Mouse (Mus musculus): ENCODE measurements around the gene Cd59a.

The Cd59a gene

GRCm38 (mm10) chr2:104095741-104096213, at the start of gene Cd59a:
TSS of gene Cd59a (plus strand) at chr2:104095801.
- 15% methylated on average over 15 of the region's 15 CpGs for WGBS

DNA sequence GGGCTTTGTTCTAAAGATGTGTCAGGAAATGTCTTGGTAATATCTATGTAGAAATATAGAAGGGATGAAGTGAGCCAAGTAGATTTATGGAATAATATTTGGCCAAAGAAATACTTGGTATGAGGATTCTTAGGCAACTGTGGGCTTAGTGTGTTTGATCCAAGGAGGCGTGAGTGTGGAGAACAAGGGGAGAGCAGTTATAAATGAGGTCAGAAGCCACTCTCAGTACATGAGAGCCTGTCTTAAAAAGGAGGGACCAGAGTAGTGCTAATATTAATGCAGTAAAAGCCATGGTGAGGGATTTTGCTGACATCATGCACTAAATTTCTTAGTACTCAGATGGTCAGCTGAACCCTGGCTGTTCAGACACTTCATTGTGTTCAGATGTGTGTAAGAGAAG, 37.2 kb upstream of the Cd59a start:
- 90% methylated on average over 1 of the region's 1 CpGs for WGBS

GRCm38 (mm10) chr2:104058954-104059353, 36.6 kb upstream of the Cd59a start:
- WGBS: 95% methylated on average over 4 of the region's 4 CpGs

DNA sequence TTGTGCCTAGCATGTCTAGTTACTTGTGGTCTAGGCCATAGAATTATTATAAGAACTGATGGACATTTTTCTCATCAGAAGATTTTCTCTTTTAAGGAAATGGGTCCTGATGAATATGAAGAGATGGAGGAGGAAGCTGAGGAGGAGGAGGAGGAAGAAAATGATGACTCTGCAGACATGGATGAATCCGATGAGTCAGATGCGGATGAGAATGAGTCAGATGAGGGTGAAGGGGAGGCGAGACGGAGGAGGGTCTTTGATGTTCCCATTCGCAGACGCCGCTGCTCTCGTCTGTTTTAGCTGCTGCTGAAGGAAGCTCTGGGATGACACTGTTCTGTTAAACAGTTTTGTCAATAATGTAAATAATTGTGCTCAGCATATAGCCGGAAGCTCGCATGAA, 35.8 kb upstream of the Cd59a start:
- 59% methylated on average over 10 of the region's 10 CpGs for WGBS

GRCm38 (mm10) chr2:104060996-104061395, 34.6 kb upstream of the Cd59a start:
- 87% methylated on average over 6 of the region's 6 CpGs for WGBS

- 80% methylated on average over 2 of the region's 2 CpGs for WGBS
Measured at GRCm38 (mm10) chr2:104064152-104064551, 31.4 kb upstream of the Cd59a start.

GRCm38 (mm10) chr2:104065526-104065925, 30.1 kb upstream of the Cd59a start, which contains the start of gene Gm10912:
TSS of gene Gm10912 (plus strand) at chr2:104065826.
- 75% methylated on average over 6 of the region's 6 CpGs for WGBS

DNA sequence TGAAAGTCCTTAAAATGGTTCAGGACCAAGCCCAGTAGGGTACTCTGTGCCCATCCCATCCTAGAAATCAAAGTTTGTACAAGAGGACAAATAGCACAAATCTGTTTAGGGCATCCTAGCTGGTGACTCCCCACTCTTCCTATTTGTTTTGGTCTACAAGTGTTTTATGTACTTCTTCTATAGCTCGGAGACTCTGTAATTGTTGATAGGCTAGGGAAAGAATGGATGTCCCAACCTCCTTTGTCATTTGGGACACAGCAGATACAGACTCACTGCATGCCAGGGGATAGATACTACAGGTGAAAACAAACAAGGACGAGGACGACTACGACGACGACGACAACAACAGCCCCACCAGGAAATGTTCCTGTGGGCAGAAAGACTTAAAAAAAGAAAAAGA, 27.2 kb upstream of the Cd59a start, which contains the start of gene Gm10799:
Gene Gm10799 (minus strand): TSS at position 101 of the 400 bp plus-strand sequence.
- 81% methylated on average over 7 of the region's 7 CpGs for WGBS

DNA sequence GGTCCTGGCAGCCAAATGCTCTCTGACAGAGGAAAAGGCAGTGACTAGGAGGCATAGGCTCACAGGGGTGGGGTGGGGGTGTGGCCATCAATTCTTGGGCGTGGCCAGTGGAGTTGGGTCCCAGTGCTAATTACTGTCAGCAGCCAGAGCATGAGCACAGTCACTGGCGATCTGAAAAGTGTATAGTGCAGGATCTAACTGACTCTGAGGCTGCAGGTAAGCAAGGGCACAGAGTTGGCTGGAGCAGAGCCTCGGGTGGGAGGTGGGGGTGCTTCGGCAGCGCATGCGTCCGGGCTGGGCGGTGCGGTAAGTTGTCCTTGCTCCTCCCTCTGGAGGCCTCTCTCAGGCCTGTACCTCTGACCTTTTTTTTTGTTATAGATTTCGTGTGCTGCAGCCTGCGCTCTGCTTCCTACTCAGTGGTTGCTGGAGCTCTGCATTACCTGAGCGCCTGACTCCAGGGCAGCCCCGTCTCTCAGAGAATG, 25.9 kb upstream of the Cd59a start, which contains the start of gene Cd59b:
Gene Cd59b (plus strand): TSS at position 146 of the 482 bp plus-strand sequence.
- WGBS: 6% methylated on average over 13 of the region's 13 CpGs

DNA sequence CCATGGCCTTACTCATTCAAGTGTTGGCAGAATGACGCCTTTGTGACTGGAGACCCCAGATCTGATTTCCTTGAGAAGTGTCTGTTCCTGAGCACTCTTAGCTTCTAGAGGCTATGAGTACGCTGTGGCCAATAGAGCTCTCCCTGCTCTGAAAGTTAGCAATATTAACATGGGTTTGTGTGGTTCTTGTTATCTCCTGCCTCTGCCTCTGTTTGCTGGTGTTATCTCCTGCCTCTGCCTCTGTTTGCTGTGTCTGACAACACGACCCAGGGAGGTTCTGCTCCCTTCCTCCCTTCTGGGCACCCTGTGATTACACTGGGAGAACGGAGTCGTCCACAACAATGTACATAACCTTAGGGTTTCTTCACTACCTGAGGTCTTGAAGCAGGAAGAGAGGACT, 17.3 kb upstream of the Cd59a start:
- 83% methylated on average over 5 of the region's 5 CpGs for WGBS

DNA sequence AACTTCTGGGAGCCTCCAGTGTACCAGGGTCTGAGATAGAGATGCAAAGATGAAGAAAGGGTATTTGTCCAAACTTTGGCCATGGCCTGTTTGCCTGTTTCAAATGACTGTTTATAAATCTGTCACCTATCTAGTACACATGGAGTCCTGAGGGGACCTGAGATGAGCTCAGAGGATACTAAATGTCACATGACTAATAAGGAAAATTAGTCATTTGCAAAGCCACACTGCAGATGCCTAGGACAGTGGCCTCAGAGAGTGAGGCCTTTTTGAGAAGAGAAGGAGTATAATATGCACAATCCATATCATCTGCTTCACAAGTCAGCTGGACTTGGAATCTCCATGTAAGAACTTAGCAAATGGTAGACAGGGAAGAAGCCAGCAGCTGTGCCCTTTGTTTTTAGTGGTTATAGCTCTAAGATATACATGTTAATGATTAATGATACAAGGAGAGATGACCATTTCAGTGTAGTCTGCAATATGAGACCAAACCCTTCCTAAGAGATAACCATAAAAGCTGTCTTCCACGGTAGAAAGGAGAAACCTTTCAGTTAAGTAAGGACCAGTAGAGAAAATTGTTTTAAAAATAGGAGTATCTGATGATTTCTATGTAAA, 14.1 kb upstream of the Cd59a start:
- 100% methylated on average over 1 of the region's 1 CpGs for WGBS

DNA sequence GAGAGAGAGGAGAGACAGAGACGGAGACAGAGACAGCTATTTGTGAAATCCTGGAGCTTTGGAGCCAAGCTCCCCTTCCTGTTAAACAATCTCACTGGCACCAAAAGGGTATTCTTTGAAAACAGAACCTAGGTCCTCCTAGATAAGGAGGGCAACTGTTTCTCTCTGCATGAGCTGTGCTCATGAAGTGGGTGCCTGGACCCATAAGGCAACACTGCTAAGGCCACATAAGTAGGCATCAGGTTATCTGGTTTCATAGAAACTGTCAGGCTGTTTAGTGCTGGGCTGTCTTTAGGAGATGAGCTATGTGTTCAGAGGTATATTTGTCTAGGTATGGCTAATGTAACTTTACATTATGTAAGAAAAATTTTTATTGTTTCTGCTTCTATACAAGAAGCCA, 8.0 kb upstream of the Cd59a start:
- WGBS: 70% methylated on average over 1 of the region's 1 CpGs

DNA sequence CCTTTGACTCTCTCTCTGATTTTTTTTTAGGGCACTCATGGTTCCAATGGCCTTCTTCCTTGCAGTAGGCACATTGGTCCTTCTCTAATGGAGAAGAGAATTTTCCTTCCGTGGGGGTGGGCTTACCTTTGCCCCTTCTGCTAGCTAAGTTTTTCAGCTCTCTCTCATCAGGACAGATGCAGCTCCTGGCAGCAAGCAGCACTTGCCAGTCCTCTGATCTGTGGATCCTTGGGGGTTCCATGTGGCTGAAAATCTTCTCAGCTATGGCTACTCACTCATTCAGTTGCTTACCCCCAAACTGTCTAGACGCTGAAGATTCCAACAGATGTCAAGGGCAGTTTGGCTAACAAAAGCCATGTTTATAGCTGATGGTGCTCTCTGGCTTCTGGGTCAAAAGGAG, 2.3 kb upstream of the Cd59a start:
- WGBS: 84% methylated on average over 2 of the region's 2 CpGs

DNA sequence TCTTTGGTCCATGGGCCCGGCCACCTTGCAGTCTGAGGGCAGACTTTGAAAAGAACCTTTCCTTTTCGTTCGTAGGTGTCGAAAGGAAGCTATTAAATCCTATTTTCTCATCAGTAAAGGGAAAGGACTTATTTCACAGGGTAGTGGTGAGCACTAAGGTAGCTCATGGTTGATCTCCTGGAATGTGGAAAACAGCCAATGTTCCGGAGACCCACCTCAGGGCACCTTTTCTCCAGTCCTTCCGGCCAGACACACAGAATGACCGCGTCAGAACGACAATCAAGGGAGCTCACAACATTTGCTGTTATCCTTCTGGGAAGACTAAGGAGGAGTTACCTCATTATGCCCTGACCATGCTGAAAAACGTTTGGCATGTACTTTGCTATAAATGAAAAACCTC, 655 bp downstream of the Cd59a start:
- 58% methylated on average over 10 of the region's 10 CpGs for WGBS

DNA sequence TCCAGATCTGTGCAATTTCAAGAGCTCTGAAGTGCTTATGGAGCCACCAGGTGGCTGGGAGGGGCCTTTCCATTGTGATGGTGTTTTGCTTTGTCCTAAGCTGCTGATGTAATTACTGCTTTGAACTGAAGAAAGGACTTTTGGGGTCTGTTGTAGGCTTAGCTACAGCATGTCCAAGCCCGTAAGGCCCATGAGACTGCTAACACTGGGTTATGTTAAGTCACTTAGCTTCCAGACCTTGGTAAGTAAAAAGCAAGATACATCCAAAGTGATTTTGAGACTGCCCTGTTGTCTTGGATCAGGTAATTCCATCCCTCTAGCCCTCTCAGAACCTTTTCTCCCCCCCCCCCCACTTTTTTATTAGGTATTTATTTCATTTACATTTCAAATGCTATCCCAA, 1.2 kb downstream of the Cd59a start:
- WGBS: 81% methylated on average over 1 of the region's 1 CpGs

- 97% methylated on average over 4 of the region's 4 CpGs for WGBS
Measured at GRCm38 (mm10) chr2:104097396-104097795, 1.8 kb downstream of the Cd59a start.

- WGBS: 68% methylated on average over 3 of the region's 3 CpGs
Measured at GRCm38 (mm10) chr2:104098529-104099230, 3.1 kb downstream of the Cd59a start.

DNA sequence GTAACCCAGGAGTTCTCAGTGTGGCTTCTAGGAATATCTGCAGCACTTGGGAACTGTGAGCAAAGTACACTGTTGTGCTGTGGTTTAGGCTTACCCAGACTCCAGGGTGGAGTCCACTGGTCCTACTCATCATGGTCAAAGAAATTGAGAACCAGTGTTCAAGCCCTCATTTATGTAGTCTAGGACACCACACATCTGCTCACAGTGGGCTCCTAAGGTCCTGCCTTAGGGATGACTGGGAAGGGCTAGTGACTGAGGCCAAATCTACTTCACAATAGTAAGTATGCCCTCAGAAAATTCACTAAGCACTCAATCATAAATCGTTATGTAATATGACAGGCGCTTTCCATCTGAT, 3.6 kb downstream of the Cd59a start:
- 98% methylated on average over 2 of the region's 2 CpGs for WGBS

DNA sequence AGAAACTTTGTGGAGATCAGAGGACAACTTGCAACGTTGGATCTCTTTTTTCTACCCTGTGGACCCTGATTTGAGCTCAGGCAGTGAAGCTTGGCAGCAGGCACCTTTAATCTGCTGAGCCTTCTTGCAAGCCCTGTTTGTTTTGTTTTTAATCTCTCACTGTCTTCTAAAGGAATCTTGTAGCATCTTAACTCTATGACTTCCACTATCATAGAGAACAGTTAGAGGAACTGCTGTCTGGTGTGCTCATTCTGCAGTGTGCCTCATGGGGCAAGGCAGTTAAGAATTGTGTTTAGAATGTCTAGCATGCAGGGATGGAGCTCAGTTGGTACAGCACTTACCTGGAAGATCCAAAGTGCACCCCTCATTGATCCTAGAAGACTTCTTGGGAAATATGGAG, 4.3 kb downstream of the Cd59a start:
- whole genome bisulfite sequencing: 76% methylated on average over 1 of the region's 1 CpGs

- WGBS: 91% methylated on average over 6 of the region's 6 CpGs
Measured at GRCm38 (mm10) chr2:104104800-104105199, 9.2 kb downstream of the Cd59a start.

GRCm38 (mm10) chr2:104109021-104109420, 13.4 kb downstream of the Cd59a start:
- 96% methylated on average over 2 of the region's 2 CpGs for WGBS

DNA sequence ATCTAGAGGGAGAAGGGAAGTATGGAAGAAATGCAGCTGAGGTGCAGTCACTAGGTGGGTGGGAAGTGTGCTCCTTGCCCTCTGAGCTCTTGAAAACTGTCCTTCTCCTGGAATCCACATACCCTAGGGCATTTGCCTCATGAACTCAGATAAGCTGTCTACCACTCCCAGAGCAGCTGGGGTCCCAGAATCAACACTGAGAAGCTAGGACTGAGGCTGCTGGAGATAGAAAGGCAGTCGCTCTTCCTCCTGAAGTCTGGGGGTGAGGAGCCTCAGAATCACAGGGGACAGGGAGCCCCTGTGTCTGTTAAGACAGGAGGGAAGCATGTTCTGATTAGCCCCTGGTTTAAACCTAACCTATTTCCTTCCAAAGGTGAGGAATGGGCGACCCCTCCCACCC, 13.9 kb downstream of the Cd59a start:
- WGBS: 84% methylated on average over 2 of the region's 2 CpGs

GRCm38 (mm10) chr2:104110031-104110430, 14.4 kb downstream of the Cd59a start:
- WGBS: 89% methylated on average over 4 of the region's 4 CpGs
